ENCODE assay signal across 16 mouse cellular contexts in genomic region chr14:60926011-60926410, GRCm38 (mm10).
"Had no signal": no experiment of that assay in that cellular context is flagged by ENCODE, and none has a peak within 500 bp of the region (broad histone marks: within the 10 kb centered on the region; RNA-seq: fewer than 3 reads in every experiment).

No protein-coding gene starts in this region.

- H3K27ac ChIP-seq: liver, embryonic 15.5 days; lung, embryonic 15.5 days; macrophage; midbrain, embryonic 12.5 days; neural tube, embryonic 12.5 days had no signal

- H3K4me3 ChIP-seq: liver, embryonic 15.5 days; lung, embryonic 15.5 days; megakaryocyte, embryonic 14.5 days; midbrain, embryonic 12.5 days; neural tube, embryonic 12.5 days had no signal

- H3K27me3 ChIP-seq: liver, embryonic 15.5 days; lung, embryonic 15.5 days; megakaryocyte, embryonic 14.5 days; midbrain, embryonic 12.5 days; neural tube, embryonic 12.5 days had no signal

- H3K9ac ChIP-seq: liver, embryonic 15.5 days; liver, postnatal 0 days; lung, embryonic 15.5 days; midbrain, embryonic 12.5 days; neural tube, embryonic 12.5 days had no signal

- H3K9me3 ChIP-seq: liver, embryonic 15.5 days; lung, embryonic 15.5 days; midbrain, embryonic 12.5 days; neural tube, embryonic 12.5 days had no signal

- ATAC-seq: liver, postnatal 0 days; lung, postnatal 0 days had no signal

- H3K36me3 ChIP-seq: liver, embryonic 15.5 days; lung, embryonic 15.5 days; midbrain, embryonic 12.5 days; neural tube, embryonic 12.5 days had no signal

- H3K4me2 ChIP-seq: liver, embryonic 15.5 days; lung, embryonic 15.5 days; midbrain, embryonic 12.5 days; neural tube, embryonic 12.5 days had no signal

- DNase-seq: liver, postnatal 0 days; lung, adult 2 months; lung, postnatal 14 days; lung, postnatal 36 days; midbrain, embryonic 14.5 days; right cerebral cortex, postnatal 14 days; thymus, adult 18-20 months; thymus, postnatal 14 days; thymus, postnatal 36 days had no signal

- H3K4me1 ChIP-seq: liver, embryonic 15.5 days; lung, embryonic 15.5 days; megakaryocyte, embryonic 14.5 days; neural tube, embryonic 12.5 days had no signal
